Mouse (Mus musculus) E14TG2a.4 (cell line): Measurements from ENCODE around the gene Gen1.

Experiments used
- CTCF ChIP-seq: conservative IDR thresholded peaks from 2 replicates; pipeline ENCODE4 v1.5.1; 2014; ENCODE audit warnings: low read length
- NANOG ChIP-seq: IDR thresholded peaks from 2 replicates; pipeline ENCODE4 v1.6.1; 2014; ENCODE audit warnings: borderline replicate concordance, low read length, mixed read lengths
- POU5F1 ChIP-seq: IDR thresholded peaks from 2 replicates; pipeline ENCODE4 v1.6.1; 2014; ENCODE audit warnings: low read length, borderline replicate concordance

- TF ChIP-seq CTCF (no peak), POU5F1 (no peak), NANOG (no peak)
These were observed 70.6 kb downstream of the Gen1 start for GRCm38 (mm10) chr12:11195031-11195430.
